Mouse (Mus musculus): ENCODE measurements around the gene Srebf1.

The Srebf1 gene

GRCm38 (mm10) chr11:60178506-60178905 is 43.9 kb downstream of the Srebf1 start:
- no peak for DNase-seq (ENCODE audit: low spot score in 2 of 2)

- no peak for DNase-seq (ENCODE audit: low spot score in 2 of 2)
Measured at GRCm38 (mm10) chr11:60178005-60178404, 44.4 kb downstream of the Srebf1 start.

- DNase-seq (ENCODE audit: low spot score in 2 of 2), result peak in 1 of 2 experiments; percentile 78
Measured at GRCm38 (mm10) chr11:60176975-60177657, 45.3 kb downstream of the Srebf1 start.

- DNase-seq (ENCODE audit: low spot score in 2 of 2), result peak; percentile 65 to 71
Measured at GRCm38 (mm10) chr11:60176182-60176974, 46.0 kb downstream of the Srebf1 start.

GRCm38 (mm10) chr11:60175371-60176181 is 46.8 kb downstream of the Srebf1 start:
- peak; percentile 69 to 83 for DNase-seq (ENCODE audit: low spot score in 2 of 2)

GRCm38 (mm10) chr11:60173606-60174184 is 48.7 kb downstream of the Srebf1 start:
- no peak for DNase-seq (ENCODE audit: low spot score in 2 of 2)

- DNase-seq (ENCODE audit: low spot score in 2 of 2), result no peak
Measured at GRCm38 (mm10) chr11:60172074-60172473, 50.3 kb downstream of the Srebf1 start.

- DNase-seq (ENCODE audit: low spot score in 2 of 2), result no peak
Measured at GRCm38 (mm10) chr11:60168780-60169179, 53.6 kb downstream of the Srebf1 start.

GRCm38 (mm10) chr11:60165076-60165475 is 57.3 kb downstream of the Srebf1 start:
- no peak for DNase-seq (ENCODE audit: low spot score in 2 of 2)

- DNase-seq (ENCODE audit: low spot score in 2 of 2), result no peak
Measured at GRCm38 (mm10) chr11:60164450-60164849, 57.9 kb downstream of the Srebf1 start.

- DNase-seq (ENCODE audit: low spot score in 2 of 2), result no peak
Measured at GRCm38 (mm10) chr11:60163362-60163761, 59.0 kb downstream of the Srebf1 start.

GRCm38 (mm10) chr11:60162547-60162946 is 59.8 kb downstream of the Srebf1 start:
- DNase-seq (ENCODE audit: low spot score in 2 of 2), result no peak

GRCm38 (mm10) chr11:60161146-60161874 is 61.1 kb downstream of the Srebf1 start:
- DNase-seq (ENCODE audit: low spot score in 2 of 2), result no peak

GRCm38 (mm10) chr11:60160454-60161114 is 61.8 kb downstream of the Srebf1 start:
- DNase-seq (ENCODE audit: low spot score in 2 of 2), result no peak

- no peak for DNase-seq (ENCODE audit: low spot score in 2 of 2)
Measured at GRCm38 (mm10) chr11:60159955-60160354, 62.4 kb downstream of the Srebf1 start.

GRCm38 (mm10) chr11:60158271-60158670 is 64.1 kb downstream of the Srebf1 start:
- no peak for DNase-seq (ENCODE audit: low spot score in 2 of 2)

GRCm38 (mm10) chr11:60155690-60156089 is 66.7 kb downstream of the Srebf1 start:
- DNase-seq (ENCODE audit: low spot score in 2 of 2), result no peak

GRCm38 (mm10) chr11:60153936-60154335 is 68.4 kb downstream of the Srebf1 start:
- no peak for DNase-seq (ENCODE audit: low spot score in 2 of 2)

- no peak for DNase-seq (ENCODE audit: low spot score in 2 of 2)
Measured at GRCm38 (mm10) chr11:60152339-60152738, 70.0 kb downstream of the Srebf1 start.

GRCm38 (mm10) chr11:60150677-60151076 is 71.7 kb downstream of the Srebf1 start:
- no peak for DNase-seq (ENCODE audit: low spot score in 2 of 2)
